Mouse (Mus musculus): ENCODE measurements around the gene Kif27.
"Not testable (repeated sequence)": the region's sequence is repeated elsewhere in the genome, so short reads cannot be mapped to it uniquely, and the experiment has no call there.

Gene Kif27

GRCm38 (mm10) chr13:58365179-58365578, 6.3 kb upstream of the Kif27 start:
- in situ Hi-C loops (cut with MseI, MboI): not testable (repeated sequence)

- in situ Hi-C loops (cut with MseI, MboI): no loop called here
Measured at GRCm38 (mm10) chr13:58364353-58365175, 5.6 kb upstream of the Kif27 start.

- in situ Hi-C loops (cut with MseI, MboI): no loop called here
Measured at GRCm38 (mm10) chr13:58359304-58359653, 357 bp upstream of the Kif27 start.

- in situ Hi-C loops (cut with MseI, MboI): no loop called here
Measured at GRCm38 (mm10) chr13:58352996-58353395, 5.9 kb downstream of the Kif27 start.

GRCm38 (mm10) chr13:58350606-58351005, 8.3 kb downstream of the Kif27 start:
- in situ Hi-C loops (cut with MseI, MboI): no loop called here

- in situ Hi-C loops (cut with MseI, MboI): no loop called here
Measured at GRCm38 (mm10) chr13:58344505-58344904, 14.4 kb downstream of the Kif27 start.

GRCm38 (mm10) chr13:58337456-58337855, 21.5 kb downstream of the Kif27 start:
- in situ Hi-C loops (cut with MseI, MboI): no loop called here

- in situ Hi-C loops (cut with MseI, MboI): no loop called here
Measured at GRCm38 (mm10) chr13:58334116-58334515, 24.8 kb downstream of the Kif27 start.

GRCm38 (mm10) chr13:58317768-58318167, 41.2 kb downstream of the Kif27 start:
- in situ Hi-C loops (cut with MseI, MboI): no loop called here

GRCm38 (mm10) chr13:58314991-58315390, 43.9 kb downstream of the Kif27 start:
- in situ Hi-C loops (cut with MseI, MboI): no loop called here

- in situ Hi-C loops (cut with MseI, MboI): no loop called here
Measured at GRCm38 (mm10) chr13:58313758-58314157, 45.2 kb downstream of the Kif27 start.

GRCm38 (mm10) chr13:58311351-58311750, 47.6 kb downstream of the Kif27 start:
- in situ Hi-C loops (cut with MseI, MboI): no loop called here

- in situ Hi-C loops (cut with MseI, MboI): no loop called here
Measured at GRCm38 (mm10) chr13:58309499-58309898, 49.4 kb downstream of the Kif27 start.

- in situ Hi-C loops (cut with MseI, MboI): no loop called here
Measured at GRCm38 (mm10) chr13:58307453-58307852, 51.5 kb downstream of the Kif27 start.

- in situ Hi-C loops (cut with MseI, MboI): no loop called here
Measured at GRCm38 (mm10) chr13:58305230-58305629, 53.7 kb downstream of the Kif27 start.

GRCm38 (mm10) chr13:58302421-58303145, 56.3 kb downstream of the Kif27 start:
- in situ Hi-C loops (cut with MseI, MboI): no loop called here

- in situ Hi-C loops (cut with MseI, MboI): no loop called here
Measured at GRCm38 (mm10) chr13:58301961-58302360, 57.0 kb downstream of the Kif27 start.

GRCm38 (mm10) chr13:58298756-58299155, 60.2 kb downstream of the Kif27 start:
- in situ Hi-C loops (cut with MseI, MboI): loop anchor here in 1 of 2 experiments (25.0 kb wide), 1 partner anchor 264 kb away; no protein-coding TSS in a partner anchor

GRCm38 (mm10) chr13:58295582-58295981, 63.3 kb downstream of the Kif27 start:
- in situ Hi-C loops (cut with MseI, MboI): loop anchor here in 1 of 2 experiments (25.0 kb wide), 1 partner anchor 267 kb away; no protein-coding TSS in a partner anchor

GRCm38 (mm10) chr13:58292811-58293210, 66.1 kb downstream of the Kif27 start:
- in situ Hi-C loops (cut with MseI, MboI): loop anchor here in 1 of 2 experiments (25.0 kb wide), 1 partner anchor 269 kb away; no protein-coding TSS in a partner anchor

- in situ Hi-C loops (cut with MseI, MboI): loop anchor here (5.0 to 25.0 kb wide), 4 partner anchors 93 to 273 kb away; partner anchors contain the start of gene 2210016F16Rik (in 1 of the 2)
Measured at GRCm38 (mm10) chr13:58289308-58289707, 69.6 kb downstream of the Kif27 start.

GRCm38 (mm10) chr13:58287822-58288221, 71.1 kb downstream of the Kif27 start:
- in situ Hi-C loops (cut with MseI, MboI): loop anchor here (5.0 to 25.0 kb wide), 4 partner anchors 94 to 274 kb away; partner anchors contain the start of gene 2210016F16Rik (in 1 of the 2)

All from mouse trophoblast stem cell (cell line).